Mouse (Mus musculus) forelimb bud, embryonic 11.5 days (tissue): ENCODE results near the gene Il2rb.

Experiments
- DNase-seq: peaks from one replicate; pipeline ENCODE4 v3.0.0-alpha.2; 2012; ENCODE audit warnings: low read depth, low spot score

Gene Il2rb

GRCm38 (mm10) chr15:78520112-78520715 is 25.1 kb upstream of the Il2rb start:
- DNase-seq, result no peak

GRCm38 (mm10) chr15:78518221-78518620 is 23.1 kb upstream of the Il2rb start:
- DNase-seq, result no peak

GRCm38 (mm10) chr15:78515759-78516158 is 20.7 kb upstream of the Il2rb start:
- DNase-seq, result no peak

- peak; percentile 82 for DNase-seq
Observed at GRCm38 (mm10) chr15:78514393-78515146, 19.5 kb upstream of the Il2rb start.

- no peak for DNase-seq
Observed at GRCm38 (mm10) chr15:78513019-78513418, 17.9 kb upstream of the Il2rb start.

GRCm38 (mm10) chr15:78511951-78512350 is 16.9 kb upstream of the Il2rb start:
- no peak for DNase-seq

GRCm38 (mm10) chr15:78510736-78511135 is 15.7 kb upstream of the Il2rb start:
- DNase-seq, result no peak

- no peak for DNase-seq
Observed at GRCm38 (mm10) chr15:78510121-78510576, 15.1 kb upstream of the Il2rb start.

GRCm38 (mm10) chr15:78509297-78509899 is 14.3 kb upstream of the Il2rb start:
- DNase-seq, result peak; percentile 58

- no peak for DNase-seq
Observed at GRCm38 (mm10) chr15:78508443-78508842, 13.4 kb upstream of the Il2rb start.

- DNase-seq, result no peak
Observed at GRCm38 (mm10) chr15:78505541-78505940, 10.5 kb upstream of the Il2rb start.

- DNase-seq, result no peak
Observed at GRCm38 (mm10) chr15:78504816-78505215, 9.7 kb upstream of the Il2rb start.

- no peak for DNase-seq
Observed at GRCm38 (mm10) chr15:78504013-78504412, 8.9 kb upstream of the Il2rb start.

GRCm38 (mm10) chr15:78502437-78503132 is 7.5 kb upstream of the Il2rb start:
- no peak for DNase-seq

GRCm38 (mm10) chr15:78493401-78494010 is 1.6 kb downstream of the Il2rb start:
- DNase-seq, result no peak

- DNase-seq, result no peak
Observed at GRCm38 (mm10) chr15:78491301-78491700, 3.8 kb downstream of the Il2rb start.

GRCm38 (mm10) chr15:78489906-78490305 is 5.2 kb downstream of the Il2rb start:
- peak; percentile 49 for DNase-seq

- DNase-seq, result no peak
Observed at GRCm38 (mm10) chr15:78489248-78489647, 5.8 kb downstream of the Il2rb start.

- no peak for DNase-seq
Observed at GRCm38 (mm10) chr15:78487066-78487465, 8.0 kb downstream of the Il2rb start.

GRCm38 (mm10) chr15:78486564-78486963 is 8.5 kb downstream of the Il2rb start:
- no peak for DNase-seq

GRCm38 (mm10) chr15:78483311-78483710 is 11.8 kb downstream of the Il2rb start:
- DNase-seq, result no peak

GRCm38 (mm10) chr15:78482518-78482917 is 12.6 kb downstream of the Il2rb start:
- no peak for DNase-seq
